Mouse (Mus musculus): ENCODE measurements at regions not wholly inside any gene's neighbourhood (a gene's known extent, or its start where the extent isn't known, plus 50 kb on each side); places are given as distances from the start of the nearest gene placed in this dataset.

DNA sequence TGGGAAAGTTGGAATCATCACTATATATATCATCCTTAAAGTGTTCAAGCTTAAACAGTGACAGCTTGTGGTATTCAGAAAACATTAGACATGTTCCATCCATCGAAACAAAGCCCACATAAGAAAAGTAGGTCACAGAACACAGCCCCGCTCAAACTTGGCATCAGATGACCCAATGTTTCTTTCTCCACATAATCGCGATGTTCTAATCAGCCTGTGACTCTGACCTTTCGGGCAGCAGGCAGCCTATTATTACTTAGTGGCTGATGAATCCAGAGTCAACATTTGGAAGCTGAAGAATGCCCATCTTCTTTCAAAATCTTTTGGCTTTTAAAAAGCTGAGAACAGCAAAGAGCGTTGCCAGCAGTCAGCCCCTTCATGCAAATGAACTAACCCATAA, 65.1 kb upstream of the Dph5 start:
- no peaks in the 10 kb centered on the region for H3K79me3 ChIP-seq (ENCODE audit: low read depth)
- no peaks in the 10 kb centered on the region for H3K36me3 ChIP-seq (ENCODE audit: control insufficient read depth, insufficient read depth)
- H3K27me3 ChIP-seq (ENCODE audit: control insufficient read depth, insufficient read depth, insufficient read length), result no peaks in the 10 kb centered on the region
- no peaks in the 10 kb centered on the region for H3K79me2 ChIP-seq (ENCODE audit: control insufficient read depth, insufficient read depth)
- no peak overlapping the region for H3K4me3 ChIP-seq (ENCODE audit: insufficient read depth, poor library complexity, severe bottlenecking)
- no peak for TF ChIP-seq MYOG (IDR thresholded peaks at IDR 0.05; ENCODE audit: control insufficient read depth, extremely low read depth, insufficient read length)
- no peak for TF ChIP-seq MAX (IDR thresholded peaks at IDR 0.05)
- no peak for TF ChIP-seq CEBPB (IDR thresholded peaks at IDR 0.05; ENCODE audit: low read depth)
- TF ChIP-seq FOSL1 (IDR thresholded peaks at IDR 0.05; ENCODE audit: insufficient read depth, low read length, poor library complexity, severe bottlenecking), result no peak
- TF ChIP-seq MYOD1 (IDR thresholded peaks at IDR 0.05; ENCODE audit: control insufficient read depth, insufficient read length, low read depth), result no peak
- TF ChIP-seq USF1 (IDR thresholded peaks at IDR 0.05; ENCODE audit: low read depth), result no peak
- TF ChIP-seq CTCF (IDR thresholded peaks at IDR 0.05; ENCODE audit: control insufficient read depth, insufficient read depth, insufficient read length), result no peak
- H3ac ChIP-seq (ENCODE audit: control insufficient read depth, insufficient read length, low read depth), result no peak overlapping the region

DNA sequence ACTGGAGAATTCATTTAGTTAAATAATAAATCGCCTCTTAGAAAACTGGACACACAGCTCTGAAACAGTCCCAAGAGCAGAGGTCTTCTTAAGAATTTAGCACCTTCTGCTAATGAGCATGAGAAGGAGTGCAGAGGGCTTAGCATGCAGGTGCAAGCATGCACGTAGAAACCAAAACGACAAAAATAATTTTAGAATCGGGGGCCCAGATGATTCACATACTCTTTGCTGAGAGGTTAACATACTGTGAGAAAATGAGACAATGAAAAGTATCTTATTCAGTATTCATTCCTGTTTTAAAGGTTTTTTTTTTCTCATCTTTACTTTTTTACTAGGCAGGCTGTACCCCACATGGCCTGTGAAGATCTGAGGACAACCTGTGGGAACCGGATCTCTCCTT, 63.9 kb upstream of the Dph5 start:
- H3K36me3 ChIP-seq (ENCODE audit: control insufficient read depth, insufficient read depth), result no peaks in the 10 kb centered on the region
- no peak for TF ChIP-seq MAX (IDR thresholded peaks at IDR 0.05)
- TF ChIP-seq MYOG (IDR thresholded peaks at IDR 0.05; ENCODE audit: control insufficient read depth, extremely low read depth, insufficient read length), result no peak
- no peak for TF ChIP-seq MYOD1 (IDR thresholded peaks at IDR 0.05; ENCODE audit: control insufficient read depth, insufficient read length, low read depth)
- no peak for TF ChIP-seq USF1 (IDR thresholded peaks at IDR 0.05; ENCODE audit: low read depth)
- TF ChIP-seq CTCF (IDR thresholded peaks at IDR 0.05; ENCODE audit: control insufficient read depth, insufficient read depth, insufficient read length), result no peak
- TF ChIP-seq FOSL1 (IDR thresholded peaks at IDR 0.05; ENCODE audit: insufficient read depth, low read length, poor library complexity, severe bottlenecking), result no peak
- no peak for TF ChIP-seq CEBPB (IDR thresholded peaks at IDR 0.05; ENCODE audit: low read depth)

DNA sequence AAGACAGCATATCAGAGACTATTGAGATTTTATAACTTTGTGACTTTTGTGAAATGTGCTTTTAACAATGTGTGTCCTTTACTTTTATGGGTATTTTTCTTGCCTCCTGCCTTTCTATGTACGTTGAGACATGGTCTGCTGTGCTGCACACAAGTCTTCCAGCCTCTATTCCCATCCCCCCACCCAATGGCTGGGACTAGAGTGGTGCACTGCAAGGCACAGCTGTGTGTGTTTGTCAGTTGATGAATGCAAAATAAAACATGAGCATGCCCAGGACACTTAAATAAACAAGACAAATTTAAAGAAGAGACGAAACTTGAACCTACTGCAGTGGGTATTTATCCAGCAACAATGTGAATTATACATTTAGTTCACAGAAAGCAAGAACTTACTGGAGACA, 62.8 kb upstream of the Dph5 start:
- Histone ChIP-seq H3ac (ENCODE audit: control insufficient read depth, insufficient read length, low read depth) (no peak overlapping the region), H3K79me3 (ENCODE audit: low read depth) (no peaks in the 10 kb centered on the region), H3K4me3 (ENCODE audit: insufficient read depth, poor library complexity, severe bottlenecking) (no peak overlapping the region), H3K36me3 (ENCODE audit: control insufficient read depth, insufficient read depth) (no peaks in the 10 kb centered on the region), H3K79me2 (ENCODE audit: control insufficient read depth, insufficient read depth) (no peaks in the 10 kb centered on the region), H3K27me3 (ENCODE audit: control insufficient read depth, insufficient read depth, insufficient read length) (no peaks in the 10 kb centered on the region)
- no peak for TF ChIP-seq MAX (IDR thresholded peaks at IDR 0.05)
- TF ChIP-seq MYOG (IDR thresholded peaks at IDR 0.05; ENCODE audit: control insufficient read depth, extremely low read depth, insufficient read length), result no peak
- no peak for TF ChIP-seq CEBPB (IDR thresholded peaks at IDR 0.05; ENCODE audit: low read depth)
- TF ChIP-seq USF1 (IDR thresholded peaks at IDR 0.05; ENCODE audit: low read depth), result no peak
- TF ChIP-seq FOSL1 (IDR thresholded peaks at IDR 0.05; ENCODE audit: insufficient read depth, low read length, poor library complexity, severe bottlenecking), result no peak
- no peak for TF ChIP-seq CTCF (IDR thresholded peaks at IDR 0.05; ENCODE audit: control insufficient read depth, insufficient read depth, insufficient read length)
- no peak for TF ChIP-seq MYOD1 (IDR thresholded peaks at IDR 0.05; ENCODE audit: control insufficient read depth, insufficient read length, low read depth)

More for the DNA sequence above, 63.9 kb upstream of the Dph5 start:
- no peaks in the 10 kb centered on the region for H3K79me3 ChIP-seq (ENCODE audit: low read depth)
- H3K4me3 ChIP-seq (ENCODE audit: insufficient read depth, poor library complexity, severe bottlenecking), result no peak overlapping the region
- H3ac ChIP-seq (ENCODE audit: control insufficient read depth, insufficient read length, low read depth), result no peak overlapping the region
- H3K27me3 ChIP-seq (ENCODE audit: control insufficient read depth, insufficient read depth, insufficient read length), result no peaks in the 10 kb centered on the region
- H3K79me2 ChIP-seq (ENCODE audit: control insufficient read depth, insufficient read depth), result no peaks in the 10 kb centered on the region

DNA sequence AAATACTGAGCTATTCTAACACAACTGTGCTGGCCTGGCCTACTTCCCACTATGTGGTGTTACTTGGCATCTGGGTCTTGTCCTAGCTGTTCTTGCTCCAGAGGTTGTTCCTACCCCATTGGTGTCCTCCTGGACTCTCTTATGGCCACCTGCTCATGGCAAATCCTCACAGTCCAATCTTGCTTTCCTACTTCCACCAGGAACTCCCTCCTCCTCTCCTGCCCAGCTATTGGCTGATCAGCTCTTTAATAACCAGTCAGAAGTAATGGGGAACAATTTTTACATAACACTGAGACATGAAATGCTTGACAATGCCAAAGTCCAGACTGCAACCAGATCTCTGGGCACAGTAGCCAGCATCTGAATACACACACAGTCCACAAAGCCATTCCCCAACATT, 52.3 kb upstream of the Dph5 start:
- no peak for TF ChIP-seq CTCF (IDR thresholded peaks at IDR 0.05; ENCODE audit: control insufficient read depth, insufficient read depth, insufficient read length)
- TF ChIP-seq MYOG (IDR thresholded peaks at IDR 0.05; ENCODE audit: control insufficient read depth, extremely low read depth, insufficient read length), result no peak
- TF ChIP-seq CEBPB (IDR thresholded peaks at IDR 0.05; ENCODE audit: low read depth), result no peak
- no peak for TF ChIP-seq MAX (IDR thresholded peaks at IDR 0.05)
- no peak for TF ChIP-seq FOSL1 (IDR thresholded peaks at IDR 0.05; ENCODE audit: insufficient read depth, low read length, poor library complexity, severe bottlenecking)
- no peak for TF ChIP-seq MYOD1 (IDR thresholded peaks at IDR 0.05; ENCODE audit: control insufficient read depth, insufficient read length, low read depth)
- TF ChIP-seq USF1 (IDR thresholded peaks at IDR 0.05; ENCODE audit: low read depth), result no peak
- no peak overlapping the region for H3K4me3 ChIP-seq (ENCODE audit: insufficient read depth, poor library complexity, severe bottlenecking)
- H3K79me2 ChIP-seq (ENCODE audit: control insufficient read depth, insufficient read depth), result no peaks in the 10 kb centered on the region
- H3K79me3 ChIP-seq (ENCODE audit: low read depth), result no peaks in the 10 kb centered on the region
- no peaks in the 10 kb centered on the region for H3K36me3 ChIP-seq (ENCODE audit: control insufficient read depth, insufficient read depth)
- no peak overlapping the region for H3ac ChIP-seq (ENCODE audit: control insufficient read depth, insufficient read length, low read depth)
- no peaks in the 10 kb centered on the region for H3K27me3 ChIP-seq (ENCODE audit: control insufficient read depth, insufficient read depth, insufficient read length)

DNA sequence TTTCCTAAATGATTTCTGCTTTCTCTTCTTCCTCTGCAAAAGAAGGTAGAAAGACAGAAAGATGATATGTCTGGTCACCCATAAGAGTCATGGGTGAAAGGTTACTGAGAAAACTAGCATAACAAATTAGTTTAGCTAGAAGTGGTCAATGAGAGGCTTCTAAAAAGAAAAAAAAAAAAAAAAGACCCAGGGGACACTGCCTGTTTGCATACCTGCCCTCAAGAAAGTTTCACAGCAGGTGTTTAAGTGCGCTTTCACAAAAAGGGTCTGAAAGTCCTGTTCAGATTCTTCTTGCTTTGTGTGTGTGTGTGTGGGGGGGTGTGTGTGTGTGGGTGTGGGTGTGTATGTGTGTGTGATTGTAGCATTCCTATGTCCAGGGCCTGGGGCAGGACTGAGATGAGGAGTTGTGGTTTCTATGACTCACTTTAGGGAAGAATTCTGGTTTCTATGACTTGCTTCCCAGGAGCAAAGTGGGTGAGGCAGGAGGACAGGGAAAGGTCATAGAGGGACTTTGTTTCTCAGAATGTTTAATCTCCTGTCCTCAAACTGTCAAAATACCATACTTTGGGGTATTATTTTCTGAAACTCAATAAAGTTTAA, 49.9 kb upstream of the Dph5 start:
- TF ChIP-seq CTCF (IDR thresholded peaks at IDR 0.05; ENCODE audit: control insufficient read depth, insufficient read depth, insufficient read length) (no peak), MAX (IDR thresholded peaks at IDR 0.05) (peak; percentile 26), FOSL1 (IDR thresholded peaks at IDR 0.05; ENCODE audit: insufficient read depth, low read length, poor library complexity, severe bottlenecking) (peak; percentile 43), MYOG (IDR thresholded peaks at IDR 0.05; ENCODE audit: control insufficient read depth, extremely low read depth, insufficient read length) (no peak), MYOD1 (IDR thresholded peaks at IDR 0.05; ENCODE audit: control insufficient read depth, insufficient read length, low read depth) (no peak)
- no peaks in the 10 kb centered on the region for H3K79me3 ChIP-seq (ENCODE audit: low read depth)
- no peaks in the 10 kb centered on the region for H3K36me3 ChIP-seq (ENCODE audit: control insufficient read depth, insufficient read depth)
- no peak overlapping the region for H3K4me3 ChIP-seq (ENCODE audit: insufficient read depth, poor library complexity, severe bottlenecking)
- H3ac ChIP-seq (ENCODE audit: control insufficient read depth, insufficient read length, low read depth), result no peak overlapping the region
- H3K79me2 ChIP-seq (ENCODE audit: control insufficient read depth, insufficient read depth), result no peaks in the 10 kb centered on the region
- no peaks in the 10 kb centered on the region for H3K27me3 ChIP-seq (ENCODE audit: control insufficient read depth, insufficient read depth, insufficient read length)
